Mouse (Mus musculus): ENCODE results near the gene Urb1. TPM values are rescaled to one million over a fixed set of nuclear protein-coding genes. Genes with fewer than 3 reads are reported as not detected.

Urb1 gene
- total and polyA plus RNA-seq, 2 experiments from 2014 or later: 4.6 to 19.0 TPM

DNA sequence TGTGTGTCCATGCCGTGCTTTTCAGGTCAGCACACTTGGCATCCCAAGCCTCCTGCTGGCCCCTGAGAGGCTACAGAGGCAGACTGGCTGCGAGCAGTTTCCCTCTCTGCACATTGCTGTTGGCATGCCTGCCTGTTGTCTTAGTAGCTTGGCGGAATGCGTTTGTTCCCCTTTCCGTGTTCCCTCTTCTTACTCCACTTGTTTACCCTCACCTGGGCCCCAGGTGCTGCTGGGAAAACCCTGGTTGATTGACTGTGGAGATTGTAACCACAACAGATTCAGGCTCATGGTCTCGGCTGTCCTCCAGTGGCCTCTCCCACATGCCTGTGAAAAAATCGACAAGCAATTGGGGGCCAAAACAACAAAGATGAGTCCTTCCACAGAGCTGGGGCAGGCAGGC lies 38.5 kb upstream of the Urb1 start:
- Histone ChIP-seq H3K4me2 (ENCODE audit: low read depth) (no peak overlapping the region), H3K4me1 (ENCODE audit: insufficient read depth) (peaks cover 16% of the 10 kb centered on the region; the same call in 1 of the 2 replicates), H3K27me3 (ENCODE audit: insufficient read depth, low read length) (no peaks in the 10 kb centered on the region), H3K27ac (ENCODE audit: low read depth, low read length) (no peak overlapping the region), H3K9ac (no peak overlapping the region), H3K36me3 (ENCODE audit: insufficient read depth) (no peaks in the 10 kb centered on the region), H3K4me3 (ENCODE audit: low read depth, low read length) (no peak overlapping the region), H3K9me3 (ENCODE audit: low read length) (no peaks in the 10 kb centered on the region)
- DNase-seq (no peak), ATAC-seq (no peak)
- WGBS: 66% methylated on average over 7 of the region's 7 CpGs
- no peak for TF ChIP-seq CTCF (IDR thresholded peaks at IDR 0.05; ENCODE audit: low read depth)

DNA sequence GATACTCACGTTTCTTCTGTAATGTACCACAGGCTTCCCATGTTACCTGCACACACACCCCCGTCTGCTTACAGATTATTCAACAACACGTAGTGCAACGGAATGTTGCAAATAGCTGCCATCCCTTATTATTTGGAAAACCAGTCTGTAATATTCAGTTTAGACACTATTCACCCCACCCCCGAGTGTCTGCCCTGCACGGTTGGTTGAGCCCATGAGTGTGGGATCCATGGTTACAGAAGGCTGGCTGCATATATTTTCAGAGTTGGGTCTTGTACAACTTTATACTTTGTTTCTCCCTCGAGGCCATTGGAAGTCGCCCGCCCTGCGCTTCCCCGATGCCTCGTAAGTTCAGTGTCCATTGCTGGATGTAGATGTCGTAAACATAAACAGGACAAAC lies 35.4 kb upstream of the Urb1 start:
- no peak for DNase-seq
- H3K4me2 ChIP-seq (ENCODE audit: low read depth): no peak overlapping the region
- peak overlapping the region; percentile 40; the same call in 1 of the 2 replicates for H3K27ac ChIP-seq (ENCODE audit: low read depth, low read length)

DNA sequence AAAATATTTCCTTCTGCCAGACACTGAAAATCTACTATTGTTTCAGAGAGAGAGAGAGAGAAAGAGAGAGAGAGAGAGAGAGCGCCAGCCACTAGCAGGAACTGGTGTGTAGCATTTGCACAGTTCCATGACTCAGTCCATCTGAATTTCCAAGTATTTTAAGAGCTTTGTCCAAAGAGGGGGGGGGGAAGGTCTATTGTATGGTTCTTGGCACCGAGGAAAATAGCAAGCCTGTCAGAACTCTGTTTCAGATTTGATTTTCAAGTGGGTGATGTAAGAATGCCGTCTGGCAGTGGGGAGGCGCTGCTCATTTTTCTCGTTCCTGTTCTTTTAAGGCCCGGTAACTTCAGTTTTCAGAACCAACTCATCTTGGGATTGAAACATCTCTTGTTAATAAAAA lies 34.8 kb upstream of the Urb1 start:
- WGBS: 23% methylated on average over 6 of the region's 6 CpGs
- Histone ChIP-seq H3K36me3 (ENCODE audit: insufficient read depth) (no peaks in the 10 kb centered on the region), H3K4me1 (ENCODE audit: insufficient read depth) (peaks cover 12% of the 10 kb centered on the region; the same call in 1 of the 2 replicates), H3K27me3 (ENCODE audit: insufficient read depth, low read length) (no peaks in the 10 kb centered on the region), H3K4me2 (ENCODE audit: low read depth) (no peak overlapping the region), H3K4me3 (ENCODE audit: low read depth, low read length) (no peak overlapping the region), H3K9me3 (ENCODE audit: low read length) (no peaks in the 10 kb centered on the region), H3K9ac (no peak overlapping the region), H3K27ac (ENCODE audit: low read depth, low read length) (peak overlapping the region; percentile 40; the same call in 1 of the 2 replicates)
- no peak for TF ChIP-seq CTCF (IDR thresholded peaks at IDR 0.05; ENCODE audit: low read depth)
- ATAC-seq (peak; percentile 64), DNase-seq (peak; percentile 61)

More for the DNA sequence above, 35.4 kb upstream of the Urb1 start:
- 37% methylated on average over 13 of the region's 13 CpGs for WGBS
- H3K9ac ChIP-seq: no peak overlapping the region
- H3K4me3 ChIP-seq (ENCODE audit: low read depth, low read length): no peak overlapping the region
- peaks cover 12% of the 10 kb centered on the region; the same call in 1 of the 2 replicates for H3K4me1 ChIP-seq (ENCODE audit: insufficient read depth)
- no peaks in the 10 kb centered on the region for H3K9me3 ChIP-seq (ENCODE audit: low read length)
- ATAC-seq: peak; percentile 69
- H3K36me3 ChIP-seq (ENCODE audit: insufficient read depth): no peaks in the 10 kb centered on the region
- no peaks in the 10 kb centered on the region for H3K27me3 ChIP-seq (ENCODE audit: insufficient read depth, low read length)
- no peak for TF ChIP-seq CTCF (IDR thresholded peaks at IDR 0.05; ENCODE audit: low read depth)

DNA sequence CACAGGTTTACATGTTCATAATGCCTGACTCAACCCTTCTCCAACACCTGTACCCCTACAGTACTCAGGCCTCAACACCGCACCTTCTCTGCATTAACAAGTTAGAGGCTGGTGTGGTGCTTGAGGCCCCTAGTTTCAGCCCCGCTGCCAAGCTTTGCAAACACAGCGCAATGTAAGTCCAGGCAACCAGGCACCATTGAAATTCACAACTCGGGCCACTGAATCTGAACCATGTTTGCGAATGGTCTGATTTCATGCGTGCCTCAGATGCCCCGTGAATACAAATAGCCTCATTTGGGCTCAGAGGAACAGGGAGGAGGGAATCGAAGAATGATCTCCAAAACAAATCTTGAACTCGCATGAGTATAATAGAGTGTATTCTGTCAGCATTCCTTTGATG lies 32.0 kb upstream of the Urb1 start:
- Histone ChIP-seq H3K27me3 (ENCODE audit: insufficient read depth, low read length) (no peaks in the 10 kb centered on the region), H3K4me3 (ENCODE audit: low read depth, low read length) (no peak overlapping the region), H3K27ac (ENCODE audit: low read depth, low read length) (0 out of 2 replicates have a peak overlapping the region, but pooled peaks have one; percentile 10), H3K9ac (no peak overlapping the region), H3K4me2 (ENCODE audit: low read depth) (no peak overlapping the region), H3K4me1 (ENCODE audit: insufficient read depth) (peaks cover 12% of the 10 kb centered on the region; the same call in 1 of the 2 replicates), H3K36me3 (ENCODE audit: insufficient read depth) (no peaks in the 10 kb centered on the region), H3K9me3 (ENCODE audit: low read length) (no peaks in the 10 kb centered on the region)
- DNase-seq (peak; percentile 50), ATAC-seq (0 out of 2 replicates have a peak, but pooled peaks have one; percentile 17)
- 15% methylated on average over 9 of the region's 9 CpGs for WGBS
- no peak for TF ChIP-seq CTCF (IDR thresholded peaks at IDR 0.05; ENCODE audit: low read depth)

DNA sequence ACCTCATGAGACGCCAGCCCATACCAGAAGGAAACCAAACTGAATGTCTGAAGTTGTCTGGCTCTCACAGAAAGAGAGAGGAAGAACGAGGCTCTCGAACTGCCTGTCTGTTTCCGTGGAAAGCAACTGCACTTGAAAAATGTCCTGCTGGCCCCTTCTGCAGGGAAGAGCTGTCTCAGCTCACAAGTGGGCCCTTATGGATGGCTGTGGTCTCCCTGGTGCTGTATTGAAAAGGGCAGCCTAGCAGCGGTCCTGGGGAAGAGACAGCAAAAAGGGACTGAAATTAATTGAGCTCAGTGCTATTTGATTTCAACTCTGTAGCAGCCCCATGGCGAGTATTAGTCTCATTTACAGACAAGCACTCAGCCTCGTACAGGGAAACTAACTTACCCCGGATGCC lies 27.2 kb upstream of the Urb1 start:
- H3K4me3 ChIP-seq (ENCODE audit: low read depth, low read length): no peak overlapping the region
- ATAC-seq (0 out of 2 replicates have a peak, but pooled peaks have one; percentile 25), DNase-seq (no peak)
- no peaks in the 10 kb centered on the region for H3K4me1 ChIP-seq (ENCODE audit: insufficient read depth)
- H3K27ac ChIP-seq (ENCODE audit: low read depth, low read length): no peak overlapping the region
- 47% methylated on average over 8 of the region's 8 CpGs for WGBS
- H3K9ac ChIP-seq: no peak overlapping the region
- no peaks in the 10 kb centered on the region for H3K36me3 ChIP-seq (ENCODE audit: insufficient read depth)
- no peak overlapping the region for H3K4me2 ChIP-seq (ENCODE audit: low read depth)
- no peaks in the 10 kb centered on the region for H3K9me3 ChIP-seq (ENCODE audit: low read length)
- no peaks in the 10 kb centered on the region; the same call in 1 of the 2 replicates for H3K27me3 ChIP-seq (ENCODE audit: insufficient read depth, low read length)
- TF ChIP-seq CTCF (IDR thresholded peaks at IDR 0.05; ENCODE audit: low read depth): no peak

DNA sequence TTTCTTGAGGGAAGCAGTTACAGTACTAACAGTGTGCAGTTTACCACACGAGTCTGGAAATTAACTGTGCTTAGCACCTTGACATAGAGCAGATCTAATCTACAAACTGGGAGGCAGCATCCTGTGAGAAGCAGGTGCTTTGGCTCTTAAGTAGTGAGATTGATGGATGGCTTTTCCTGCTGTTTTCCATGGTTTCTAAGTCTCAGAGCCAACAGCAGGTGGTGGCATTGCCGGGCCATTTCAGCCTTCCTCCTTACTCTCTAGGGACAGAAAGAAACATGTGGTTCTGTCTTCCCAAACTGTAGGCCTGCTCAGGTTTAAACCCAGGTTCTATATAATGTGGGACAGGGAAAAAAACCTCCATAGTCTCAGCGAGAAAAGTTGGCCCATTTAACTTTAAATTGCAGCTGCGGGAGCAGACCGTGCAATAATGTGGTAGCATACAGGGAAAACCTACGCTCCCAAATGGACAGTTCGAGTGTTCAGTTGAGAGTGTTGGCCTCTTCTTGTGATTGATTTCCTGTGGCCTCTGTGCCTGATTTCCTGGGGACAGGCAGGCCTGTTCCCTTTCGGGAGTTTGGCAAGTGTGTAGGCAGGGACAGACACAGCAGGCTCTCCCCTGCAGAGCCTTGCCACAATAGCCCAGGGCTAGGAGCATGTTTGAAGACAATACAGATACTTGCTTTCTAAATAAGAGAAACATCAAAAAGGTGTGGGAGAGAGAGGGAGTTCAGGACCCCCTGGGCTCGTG lies 23.0 kb upstream of the Urb1 start:
- Histone ChIP-seq H3K4me1 (ENCODE audit: insufficient read depth) (no peaks in the 10 kb centered on the region), H3K4me2 (ENCODE audit: low read depth) (no peak overlapping the region), H3K9ac (no peak overlapping the region), H3K27ac (ENCODE audit: low read depth, low read length) (no peak overlapping the region), H3K4me3 (ENCODE audit: low read depth, low read length) (no peak overlapping the region), H3K27me3 (ENCODE audit: insufficient read depth, low read length) (peaks cover 4% of the 10 kb centered on the region; the same call in 1 of the 2 replicates), H3K36me3 (ENCODE audit: insufficient read depth) (no peaks in the 10 kb centered on the region), H3K9me3 (ENCODE audit: low read length) (no peaks in the 10 kb centered on the region)
- peak; percentile 23 for TF ChIP-seq CTCF (IDR thresholded peaks at IDR 0.05; ENCODE audit: low read depth)
- whole genome bisulfite sequencing: 29% methylated on average over 9 of the region's 9 CpGs
- ATAC-seq (no peak), DNase-seq (no peak)

DNA sequence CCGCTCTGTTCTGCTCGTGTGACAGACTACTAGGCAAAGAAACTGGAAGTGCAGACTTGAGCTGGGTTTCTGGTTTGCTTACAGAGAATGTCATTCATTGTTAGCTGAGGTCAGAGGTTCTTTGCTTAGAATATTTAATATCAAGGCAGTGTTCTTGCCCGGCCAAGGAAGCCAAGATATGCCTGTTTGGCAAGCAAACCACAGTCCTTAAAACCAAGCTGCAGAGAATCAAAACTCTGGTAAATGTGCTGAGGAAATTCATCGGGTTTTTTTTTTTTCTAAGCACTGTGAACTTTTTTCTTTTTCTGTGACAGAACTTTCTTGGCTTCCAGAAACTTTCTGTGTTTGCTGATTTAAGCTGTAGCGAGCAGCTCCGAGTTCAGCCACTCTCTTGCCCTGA lies 22.3 kb upstream of the Urb1 start:
- Histone ChIP-seq H3K4me3 (ENCODE audit: low read depth, low read length) (no peak overlapping the region), H3K27me3 (ENCODE audit: insufficient read depth, low read length) (peaks cover 4% of the 10 kb centered on the region; the same call in 1 of the 2 replicates), H3K4me2 (ENCODE audit: low read depth) (peak overlapping the region; percentile 96; the same call in 1 of the 2 replicates), H3K4me1 (ENCODE audit: insufficient read depth) (no peaks in the 10 kb centered on the region), H3K9ac (no peak overlapping the region), H3K36me3 (ENCODE audit: insufficient read depth) (no peaks in the 10 kb centered on the region), H3K9me3 (ENCODE audit: low read length) (no peaks in the 10 kb centered on the region), H3K27ac (ENCODE audit: low read depth, low read length) (no peak overlapping the region)
- no peak for ATAC-seq
- TF ChIP-seq CTCF (IDR thresholded peaks at IDR 0.05; ENCODE audit: low read depth): no peak
- 25% methylated on average over 6 of the region's 6 CpGs for WGBS
- no peak for DNase-seq
